Mouse (Mus musculus) embryonic fibroblast, embryonic 13.5 days (primary cell): ENCODE data around the gene Nemp1.

Source experiments
- CTCF ChIP-seq: IDR thresholded peaks from 2 replicates; pipeline ENCODE4 v1.5.1; 2011; ENCODE audit warnings: mild to moderate bottlenecking, control low read depth, low read length, moderate library complexity, borderline replicate concordance; ENCODE audit not compliant: insufficient read depth
- POLR2A ChIP-seq: IDR thresholded peaks from 2 replicates; pipeline ENCODE4 v1.6.1; 2011; ENCODE audit warnings: low read depth, mild to moderate bottlenecking, control low read depth, low read length, moderate library complexity

- TF ChIP-seq CTCF (no peak), POLR2A (no peak)
These were observed 61.7 kb downstream of the Nemp1 start for GRCm38 (mm10) chr10:127728437-127728836.
